Mouse (Mus musculus) brain, embryonic 14.5 days (tissue): ENCODE data around the gene Mprip.

Source experiments
- CTCF ChIP-seq: fragments of 200-500 bp; IDR thresholded peaks from 2 replicates; pipeline ENCODE4 v1.5.1; 2012; ENCODE audit warnings: inconsistent platforms, mild to moderate bottlenecking, moderate library complexity, borderline replicate concordance; ENCODE audit not compliant: insufficient read depth, insufficient read length; ENCODE audit errors: extremely low read depth
- POLR2A ChIP-seq: fragments of 200-500 bp; IDR thresholded peaks from 2 replicates; pipeline ENCODE4 v1.6.1; 2012; ENCODE audit warnings: mild to moderate bottlenecking, inconsistent platforms, borderline replicate concordance; ENCODE audit not compliant: poor library complexity, insufficient read depth, insufficient read length, severe bottlenecking; ENCODE audit errors: extremely low read depth

DNA sequence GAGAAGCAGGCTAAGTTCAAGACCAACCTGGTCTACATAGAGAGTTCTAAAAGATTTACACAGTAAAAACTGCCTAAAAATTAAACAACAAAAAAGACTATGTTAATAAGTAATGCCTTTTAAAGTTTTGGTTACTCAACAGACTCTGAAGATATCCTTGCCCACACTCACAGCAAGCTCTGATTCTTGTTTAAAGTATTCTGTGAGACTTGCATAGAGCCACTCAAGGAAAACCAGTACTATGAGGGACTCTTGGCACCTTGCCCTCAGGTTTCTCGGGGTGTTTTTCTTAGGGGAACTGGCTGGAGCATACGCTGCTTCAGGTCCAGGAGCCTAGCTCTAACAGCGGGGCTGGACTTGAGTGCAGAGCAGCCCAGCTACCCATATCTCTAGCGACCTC is 118.3 kb downstream of the Mprip start:
- TF ChIP-seq CTCF (no peak), POLR2A (no peak)
